Mouse (Mus musculus) limb, embryonic 14.5 days (tissue): ENCODE measurements around the gene Layn. TPM values are rescaled to one million over a fixed set of nuclear protein-coding genes. Genes with fewer than 3 reads are reported as not detected.

Source experiments
- ATAC-seq: fragments of 200-750 bp; cut with Nextera tagmentation; 2 replicates; pipeline ENCODE4 v1.8.0; 2017; ENCODE audit warnings: low read depth, moderate number of reproducible peaks, moderate TSS enrichment; ENCODE audit not compliant: low FRiP score
- DNase-seq: peaks from one replicate; pipeline ENCODE4 v3.0.0-alpha.2; 2015; ENCODE audit warnings: low spot score
- H3K27ac ChIP-seq: fragments of 300-500 bp; sonication (generic); replicated peaks from 2 replicates; pipeline ENCODE4 v1.5.1; 2014; ENCODE audit warnings: low read depth, mild to moderate bottlenecking, low read length, moderate library complexity, mixed read lengths
- H3K27me3 ChIP-seq: fragments of 300-500 bp; sonication (generic); 2 replicates; pipeline ENCODE4 v1.6.1; 2014; ENCODE audit warnings: low read length, mixed read lengths; ENCODE audit not compliant: control insufficient read depth, insufficient read depth
- H3K36me3 ChIP-seq: fragments of 300-500 bp; sonication (generic); 2 replicates; pipeline ENCODE4 v1.6.1; 2014; ENCODE audit warnings: mild to moderate bottlenecking, low read length, moderate library complexity, mixed read lengths; ENCODE audit not compliant: control insufficient read depth, insufficient read depth
- H3K4me1 ChIP-seq: fragments of 300-500 bp; sonication (generic); 2 replicates; pipeline ENCODE4 v1.6.1; 2014; ENCODE audit warnings: antibody characterized with exemption, low read length, mixed read lengths; ENCODE audit not compliant: control insufficient read depth, insufficient read depth
- H3K4me2 ChIP-seq: fragments of 300-500 bp; sonication (generic); replicated peaks from 2 replicates; pipeline ENCODE4 v1.6.1; 2014; ENCODE audit warnings: low read depth, mild to moderate bottlenecking, low read length, moderate library complexity; ENCODE audit not compliant: severe bottlenecking
- H3K4me3 ChIP-seq: fragments of 300-500 bp; sonication (generic); replicated peaks from 2 replicates; pipeline ENCODE4 v1.5.1; 2014; ENCODE audit warnings: low read length
- H3K9ac ChIP-seq: fragments of 300-500 bp; sonication (generic); 2 replicates; pipeline ENCODE4 v1.6.1; 2014; ENCODE audit warnings: mild to moderate bottlenecking, low read depth, low read length, moderate library complexity; ENCODE audit not compliant: severe bottlenecking
- H3K9me3 ChIP-seq: fragments of 300-500 bp; sonication (generic); 2 replicates; pipeline ENCODE4 v1.6.1; 2016; ENCODE audit warnings: low read length; ENCODE audit not compliant: control insufficient read depth
- POLR2A ChIP-seq: fragments of 200-500 bp; IDR thresholded peaks from 2 replicates; pipeline ENCODE4 v1.8.0; 2012; ENCODE audit warnings: inconsistent platforms, mild to moderate bottlenecking, moderate library complexity, borderline replicate concordance; ENCODE audit not compliant: insufficient read depth, insufficient read length; ENCODE audit errors: extremely low read depth
- WGBS: fragments of 180-500 bp; shearing (Covaris S2); extraction: QIAGEN DNeasy Blood & Tissue Kit; methylation state at CpG from one replicate; pipeline ENCODE4 v1.1.7; 2014; 5-methylcytosine and 5-hydroxymethylcytosine counted together
- polyA plus RNA-seq, 2 experiments: library from polyadenylated mRNA; depleted of rRNA in 1 of 2; stranded (reverse) in 1 of 2; unstranded in 1 of 2; fragments of >200 nt; fragmentation: Nextera tagmentation in 1 of 2; extraction: Ambion mirVana in 1 of 2; gene quantifications; 2 replicates each; pipeline versions ENCODE4 v1.2.1 to v1.2.3; 2012 to 2014

Gene Layn
- polyA plus RNA-seq, 2 experiments = 6.1 to 9.3 TPM

DNA sequence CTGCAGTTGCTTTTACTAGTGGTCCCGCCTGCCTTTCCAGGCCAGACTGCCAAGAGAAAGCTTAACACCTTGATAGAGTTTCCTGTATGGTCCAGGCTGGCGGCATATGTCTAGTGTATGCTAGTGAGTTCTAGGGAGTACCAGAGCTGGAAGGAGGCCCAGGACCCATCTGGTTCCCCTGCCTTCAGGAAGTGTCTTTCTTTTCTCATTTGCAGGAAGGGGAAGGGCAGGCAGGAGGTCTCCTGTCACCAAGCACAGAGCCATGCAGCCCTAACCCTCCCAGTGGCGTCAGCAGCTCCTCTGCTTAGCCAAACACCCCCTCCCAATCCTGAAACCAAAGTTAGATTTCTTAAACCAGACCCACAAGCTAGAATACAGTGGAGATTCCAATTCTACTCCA lies 1.1 kb downstream of the Layn start:
- Histone ChIP-seq H3K4me2 (peak overlapping the region; percentile 81), H3K9me3 (no peaks in the 10 kb centered on the region), H3K4me3 (peak overlapping the region; percentile 48), H3K27ac (0 out of 2 replicates have a peak overlapping the region, but pooled peaks have one; percentile 8), H3K4me1 (peaks cover 13% of the 10 kb centered on the region; the same call in 1 of the 2 replicates), H3K27me3 (no peaks in the 10 kb centered on the region), H3K36me3 (no peaks in the 10 kb centered on the region), H3K9ac (peak overlapping the region; percentile 55; the same call in 1 of the 2 replicates)
- ATAC-seq (peak; percentile 73), DNase-seq (peak; percentile 83)
- no peak for TF ChIP-seq POLR2A
- 9% methylated on average over 3 of the region's 3 CpGs for WGBS

DNA sequence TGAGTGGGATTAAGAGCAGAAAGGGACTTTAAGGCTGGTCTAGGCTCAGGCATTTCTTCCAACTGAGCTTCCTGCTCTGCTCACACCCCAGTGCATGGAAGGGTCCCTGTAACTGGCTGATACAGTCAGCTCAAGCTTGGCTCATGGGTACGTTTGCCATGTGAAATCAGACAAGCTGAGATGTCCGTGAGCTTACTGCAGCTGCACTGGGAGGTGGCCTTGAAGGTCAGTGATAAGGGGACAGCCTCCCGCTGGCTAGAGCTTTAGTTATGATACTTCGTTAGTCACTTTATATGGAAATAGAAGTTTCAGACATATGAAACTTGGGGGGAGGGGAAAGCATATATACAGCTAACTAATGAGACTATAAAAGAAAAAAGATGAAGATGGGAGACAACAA lies 6.1 kb downstream of the Layn start:
- ATAC-seq (no peak), DNase-seq (no peak)
- Histone ChIP-seq H3K36me3 (no peaks in the 10 kb centered on the region), H3K27me3 (no peaks in the 10 kb centered on the region), H3K4me2 (no peak overlapping the region), H3K4me3 (no peak overlapping the region), H3K9ac (no peak overlapping the region), H3K9me3 (no peaks in the 10 kb centered on the region), H3K27ac (no peak overlapping the region), H3K4me1 (peaks cover 3% of the 10 kb centered on the region; the same call in 1 of the 2 replicates)
- no peak for TF ChIP-seq POLR2A
- 79% methylated on average over 4 of the region's 4 CpGs for WGBS

DNA sequence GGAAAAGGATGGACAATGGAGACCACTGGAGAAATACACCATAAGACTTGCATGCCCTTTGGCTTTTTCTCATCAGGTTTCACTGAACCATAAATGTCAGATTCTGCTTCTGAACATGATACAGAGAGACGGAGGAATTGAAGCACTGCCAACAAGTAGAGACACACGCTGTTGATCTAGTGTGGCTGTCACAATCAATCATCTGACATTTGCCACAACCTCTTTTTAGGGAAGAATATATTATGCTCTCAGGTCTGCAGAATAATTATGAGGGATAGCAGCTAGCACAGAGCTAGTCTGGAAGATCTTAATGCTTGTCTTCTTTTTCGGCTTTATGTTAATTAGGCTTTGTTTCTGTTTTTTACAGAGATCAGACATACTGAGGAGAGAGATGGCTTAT lies 8.7 kb downstream of the Layn start:
- H3K27me3 ChIP-seq = no peaks in the 10 kb centered on the region
- H3K4me3 ChIP-seq = no peak overlapping the region
- ATAC-seq (no peak), DNase-seq (no peak)
- WGBS = 54% methylated on average over 3 of the region's 3 CpGs
- H3K9me3 ChIP-seq = no peaks in the 10 kb centered on the region
- H3K27ac ChIP-seq = no peak overlapping the region
- no peaks in the 10 kb centered on the region for H3K36me3 ChIP-seq
- no peaks in the 10 kb centered on the region for H3K4me1 ChIP-seq
- H3K9ac ChIP-seq = no peak overlapping the region
- no peak overlapping the region for H3K4me2 ChIP-seq
- TF ChIP-seq POLR2A = no peak

DNA sequence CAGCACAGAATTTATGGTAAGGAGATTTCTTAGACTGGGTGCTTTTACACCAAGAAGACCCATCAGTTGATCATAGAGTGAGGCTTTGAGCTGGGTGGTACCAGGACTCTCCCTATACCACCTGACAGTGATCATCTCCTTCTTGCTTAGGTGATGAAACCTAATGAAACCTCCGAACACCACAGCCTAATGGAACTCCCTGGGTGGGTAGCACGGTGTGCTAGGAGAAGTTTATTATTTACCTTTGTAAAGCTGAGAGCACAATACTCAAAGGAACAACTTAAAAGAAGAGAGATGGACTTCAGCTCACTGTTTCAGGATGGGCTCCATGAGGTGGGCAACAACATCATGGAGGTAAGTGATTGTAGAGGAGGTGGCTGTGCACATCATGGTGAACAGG lies 16.3 kb downstream of the Layn start, which contains the start of gene Btg4:
Gene Btg4 (plus strand): TSS at position 301 of the 400 bp plus-strand sequence.
- no peak within 1 kb of the TSS for H3K4me3 ChIP-seq
- peaks cover 4% of the 10 kb centered on the region; the same call in 1 of the 2 replicates for H3K36me3 ChIP-seq
- no peak within 1 kb of the TSS for H3K27ac ChIP-seq
- H3K4me2 ChIP-seq = no peak within 1 kb of the TSS
- H3K4me1 ChIP-seq = 0 out of 2 replicates have a peak, but pooled peaks cover 2% of the 10 kb centered on the region
- H3K9me3 ChIP-seq = no peaks in the 10 kb centered on the region
- H3K9ac ChIP-seq = no peak within 1 kb of the TSS
- no peak for TF ChIP-seq POLR2A
- WGBS = 88% methylated on average over 2 of the region's 2 CpGs
- no peaks in the 10 kb centered on the region for H3K27me3 ChIP-seq
- ATAC-seq (no peak), DNase-seq (no peak)

DNA sequence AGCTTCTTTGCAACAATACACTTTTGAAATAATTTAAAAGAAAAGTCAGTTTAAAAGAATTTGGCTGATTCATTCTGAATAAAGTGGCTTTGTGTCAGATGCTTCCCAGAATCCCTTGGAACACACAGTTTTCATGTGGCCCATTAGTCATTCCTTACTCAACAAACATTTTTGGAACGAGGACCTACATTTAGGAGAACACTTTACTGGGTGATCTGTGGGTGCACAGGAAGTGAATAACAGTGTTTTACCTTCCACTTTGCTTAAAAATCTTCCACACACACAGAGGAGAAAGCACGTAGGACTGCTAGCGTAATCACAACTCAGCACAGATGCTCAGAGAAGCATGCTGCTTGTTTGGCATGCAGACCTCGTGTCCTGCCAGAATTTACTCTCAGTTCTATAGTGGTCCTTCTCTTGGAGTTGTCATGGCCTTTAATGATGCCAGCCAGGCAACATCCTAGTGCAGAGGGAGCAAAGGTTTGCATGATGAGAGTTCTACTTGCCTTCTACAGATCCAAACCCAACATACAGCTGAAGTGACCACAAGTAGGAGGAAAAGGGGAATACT lies 17.9 kb downstream of the Layn start:
- H3K4me3 ChIP-seq = no peak overlapping the region
- no peak overlapping the region for H3K9ac ChIP-seq
- no peak overlapping the region for H3K27ac ChIP-seq
- no peak for DNase-seq
- H3K36me3 ChIP-seq = peaks cover 4% of the 10 kb centered on the region; the same call in 1 of the 2 replicates
- H3K4me2 ChIP-seq = no peak overlapping the region
- no peaks in the 10 kb centered on the region for H3K9me3 ChIP-seq
- no peak for ATAC-seq
- H3K27me3 ChIP-seq = no peaks in the 10 kb centered on the region
- no peak for TF ChIP-seq POLR2A
- WGBS = 68% methylated on average over 4 of the region's 4 CpGs
- H3K4me1 ChIP-seq = 0 out of 2 replicates have a peak, but pooled peaks cover 2% of the 10 kb centered on the region
